Mouse (Mus musculus): ENCODE measurements at regions not wholly inside any gene's neighbourhood (a gene's known extent, or its start where the extent isn't known, plus 50 kb on each side); places are given as distances from the start of the nearest gene placed in this dataset.

DNA sequence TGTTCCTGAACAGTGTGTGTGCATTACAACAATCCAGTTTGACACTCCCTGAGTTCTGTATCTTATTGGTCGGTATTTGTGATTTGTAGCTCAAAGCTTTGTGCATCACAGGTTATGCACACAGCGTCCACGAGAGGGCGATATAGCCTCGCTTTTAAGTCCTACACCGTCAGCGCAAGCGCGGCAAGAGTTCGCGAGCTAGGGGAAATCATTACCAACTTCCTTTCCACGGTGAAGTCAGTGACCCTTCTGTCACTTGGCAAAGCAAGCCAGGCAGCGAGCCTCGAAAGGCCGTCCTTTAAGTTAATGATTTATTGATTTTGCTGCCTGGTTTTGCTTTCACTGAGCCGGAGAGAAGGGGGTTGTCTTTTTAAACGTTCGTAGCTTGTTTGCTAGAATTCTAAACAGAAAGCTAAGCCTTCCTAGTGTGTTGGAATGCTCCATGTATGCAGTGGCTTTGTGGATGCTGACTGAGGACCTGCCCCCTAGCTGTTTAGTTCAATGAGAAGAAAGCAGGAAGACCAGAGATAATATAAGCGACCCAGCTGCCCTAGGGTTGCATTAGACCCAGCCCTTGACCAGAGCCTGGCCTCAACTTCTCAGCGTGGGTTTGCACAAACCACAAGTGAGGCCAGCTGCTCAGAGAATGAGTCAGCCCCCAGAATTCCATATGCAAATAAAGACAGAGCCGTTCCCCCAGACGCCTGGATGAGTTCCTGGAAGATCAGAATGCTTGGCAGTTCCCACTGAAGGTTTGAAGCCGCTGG is 79.0 kb upstream of the Ipo5 start:
- peak; percentile 92 for DNase-seq

GRCm38 (mm10) chr14:120834821-120835220 is 76.2 kb upstream of the Ipo5 start:
- DNase-seq, result no peak

GRCm38 (mm10) chr14:120835758-120836157 is 75.3 kb upstream of the Ipo5 start:
- DNase-seq, result peak; percentile 65

GRCm38 (mm10) chr14:120836535-120837316 is 74.3 kb upstream of the Ipo5 start:
- DNase-seq, result no peak

GRCm38 (mm10) chr14:120840900-120841299 is 70.1 kb upstream of the Ipo5 start:
- no peak for DNase-seq

DNA sequence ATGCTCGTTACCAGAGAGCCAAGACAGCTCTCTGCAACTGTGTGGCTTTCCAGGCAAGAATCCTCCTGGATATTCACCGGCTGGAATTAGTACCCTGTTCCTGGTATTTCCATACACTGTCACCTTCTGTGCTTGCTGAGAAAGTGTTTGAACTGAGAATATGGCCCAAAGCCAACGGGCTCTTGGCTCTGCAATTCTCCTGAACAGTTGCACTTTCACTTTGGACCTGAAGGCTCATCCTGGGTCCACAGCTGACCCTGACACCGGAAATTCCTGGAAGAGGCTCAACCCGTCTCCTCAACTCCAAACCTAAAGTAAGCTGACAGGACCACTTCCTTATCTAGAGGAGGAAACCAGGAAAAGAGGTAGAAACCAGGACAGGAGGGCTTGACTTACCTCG is 69.7 kb upstream of the Ipo5 start:
- DNase-seq, result no peak

GRCm38 (mm10) chr14:120845172-120845571 is 65.9 kb upstream of the Ipo5 start:
- no peak for DNase-seq

DNA sequence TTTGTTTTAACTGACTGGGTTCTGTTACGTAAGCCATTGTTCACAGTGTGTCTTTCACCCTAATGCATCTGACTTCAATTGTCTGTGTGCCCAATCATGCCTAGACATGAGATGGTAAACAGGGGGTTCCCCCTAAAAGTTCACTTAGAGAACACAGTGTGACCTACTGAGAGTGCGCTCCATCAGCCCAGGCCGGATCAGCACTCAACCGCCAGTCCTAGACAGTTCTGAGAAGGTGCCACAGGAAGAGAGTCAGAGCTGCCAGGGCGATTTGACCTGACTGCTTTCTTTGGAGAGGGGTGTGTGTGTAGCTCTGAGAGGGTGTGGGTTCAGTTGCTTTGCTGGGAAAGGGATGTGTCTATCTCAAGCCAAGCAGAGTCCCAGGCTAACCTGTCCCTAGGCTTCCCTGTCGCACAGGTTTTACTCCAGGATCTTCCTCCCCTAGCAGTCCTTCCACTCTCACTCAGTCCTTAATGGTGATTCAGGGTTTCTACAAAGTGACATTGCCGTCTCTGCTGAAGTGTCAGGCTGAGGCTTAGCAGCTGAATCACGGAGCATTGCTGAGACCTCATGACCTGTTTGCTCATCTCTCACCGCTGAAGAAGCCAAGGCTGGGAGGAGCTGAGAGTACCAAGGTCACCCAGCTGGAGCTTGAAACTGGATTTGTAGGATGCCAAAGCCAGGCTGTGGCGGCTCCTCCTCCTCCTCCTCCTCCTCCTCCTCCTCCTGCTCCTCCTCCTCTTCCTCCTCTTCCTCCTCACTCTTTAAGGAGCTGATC is 64.8 kb upstream of the Ipo5 start:
- DNase-seq, result no peak

GRCm38 (mm10) chr14:120847006-120847405 is 64.0 kb upstream of the Ipo5 start:
- no peak for DNase-seq

DNA sequence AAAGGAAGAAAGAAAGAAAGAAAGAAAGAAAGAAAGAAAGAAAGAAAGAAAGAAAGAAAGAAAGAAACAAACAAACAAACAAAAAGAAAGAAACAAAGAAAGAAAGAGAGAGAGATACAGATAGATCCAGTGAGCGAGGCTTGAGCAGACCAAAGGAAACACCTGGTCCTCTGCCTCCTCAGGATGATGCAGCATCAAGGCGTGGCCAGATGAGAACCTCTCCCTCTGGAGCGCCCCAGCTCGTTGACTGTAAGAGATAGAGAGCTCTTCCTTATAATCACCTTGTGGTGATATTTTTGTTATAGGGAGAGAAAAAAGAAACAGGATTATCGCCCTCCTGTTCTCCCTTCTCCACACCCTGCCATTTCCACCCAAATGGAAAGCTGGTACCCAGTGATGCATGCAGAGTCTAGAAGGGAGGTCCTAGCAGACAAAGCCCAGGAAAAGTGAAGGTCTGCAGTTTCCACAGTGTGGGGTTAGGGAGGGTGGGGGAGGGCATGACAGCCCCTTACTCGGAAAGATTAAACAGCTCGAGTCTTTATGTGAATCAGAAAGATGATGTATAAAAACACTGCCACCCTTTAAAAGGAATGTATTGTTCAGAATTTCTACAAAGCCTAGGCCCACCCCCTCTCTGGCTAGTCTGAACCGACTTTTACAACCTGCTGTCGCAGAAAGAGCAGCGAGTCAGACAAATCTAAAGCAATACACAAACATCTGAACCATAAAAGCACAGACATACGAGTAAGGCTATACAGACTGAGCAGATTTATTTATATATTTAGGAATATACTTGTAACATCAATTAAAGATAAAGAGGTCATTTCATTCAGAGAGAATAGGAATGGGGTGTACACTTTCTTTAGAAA is 62.7 kb upstream of the Ipo5 start:
- DNase-seq, result no peak

- DNase-seq, result no peak
Measured at GRCm38 (mm10) chr14:120849159-120849558, 61.9 kb upstream of the Ipo5 start.

DNA sequence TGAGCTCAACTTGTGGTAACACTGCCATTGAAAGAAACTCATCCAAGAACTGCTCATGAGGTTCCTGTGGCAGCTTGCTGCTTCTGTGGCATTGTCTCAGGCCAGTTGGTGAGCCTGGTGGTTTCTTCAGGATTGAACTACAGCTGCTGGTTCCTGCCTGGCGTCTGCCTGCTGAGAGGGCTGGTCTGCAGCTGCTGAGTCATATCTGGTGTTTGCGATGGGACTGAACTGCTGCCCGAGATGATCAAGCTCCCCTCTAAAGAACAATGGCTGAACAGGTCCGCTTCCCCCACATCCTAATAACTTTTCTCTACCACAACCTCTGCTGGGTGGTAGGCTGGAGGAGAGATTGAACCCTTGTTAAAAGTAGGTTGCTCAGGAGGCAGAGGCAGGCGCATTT is 57.4 kb upstream of the Ipo5 start:
- no peak for DNase-seq

DNA sequence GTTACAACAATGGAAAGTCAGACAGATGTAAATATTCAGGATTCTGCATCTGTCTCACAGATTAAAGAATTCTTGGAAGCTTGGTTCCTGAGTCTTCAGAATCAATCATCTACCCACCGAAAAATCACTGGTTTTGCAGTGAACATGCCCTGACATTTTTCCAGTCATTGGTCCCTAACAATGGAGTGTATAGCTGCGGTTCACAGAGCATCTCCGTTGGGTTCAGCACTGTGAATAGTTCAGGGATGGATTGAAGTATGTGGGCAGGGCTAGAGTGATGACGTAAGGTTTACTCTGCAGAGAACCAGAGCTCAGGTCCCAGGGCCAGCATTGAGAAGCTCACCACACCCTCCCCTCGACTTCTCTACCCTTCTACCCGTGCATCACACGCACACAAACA is 56.5 kb upstream of the Ipo5 start:
- DNase-seq, result peak; percentile 38

- DNase-seq, result no peak
Measured at GRCm38 (mm10) chr14:120855181-120855580, 55.8 kb upstream of the Ipo5 start.
